Mouse (Mus musculus): Measurements from ENCODE around the gene Ddit4. TPM values are rescaled to one million over a fixed set of nuclear protein-coding genes. Genes with fewer than 3 reads are reported as not detected.

Ddit4 gene
- polyA plus RNA-seq, 1 experiment: 48.3 TPM

DNA sequence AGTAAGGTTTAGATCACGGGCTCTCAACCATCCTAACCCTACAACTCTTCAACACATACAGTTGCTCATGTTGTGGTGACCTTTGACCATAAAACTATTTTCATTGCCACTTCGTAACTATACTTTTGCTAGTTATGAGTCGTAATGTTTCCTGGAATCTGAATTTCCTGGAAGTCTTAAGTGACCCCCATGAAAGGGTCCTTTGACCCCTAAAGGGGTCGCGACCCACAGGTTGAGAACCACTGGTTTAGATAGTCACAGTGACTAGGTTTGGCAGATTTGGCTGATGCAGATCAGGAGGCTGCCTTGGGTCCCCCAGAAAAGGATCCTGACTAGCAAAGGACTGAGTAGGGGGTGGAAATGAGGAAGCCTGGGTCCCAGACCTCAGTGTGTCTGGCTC is 13.0 kb downstream of the Ddit4 start:
- no peak for DNase-seq
- peaks cover 14% of the 10 kb centered on the region; the same call in 1 of the 2 replicates for H3K4me1 ChIP-seq (ENCODE audit: control insufficient read depth, insufficient read depth, low read length)
- no peaks in the 10 kb centered on the region for H3K27me3 ChIP-seq (ENCODE audit: control insufficient read depth, insufficient read depth, low read length)
- WGBS: 92% methylated on average over 5 of the region's 5 CpGs
- H3K27ac ChIP-seq (ENCODE audit: insufficient read depth, low read length): no peak overlapping the region
- no peak overlapping the region for H3K4me3 ChIP-seq (replicated peaks; ENCODE audit: insufficient read depth, low read depth, low read length)
- TF ChIP-seq POLR2A (IDR thresholded peaks at IDR 0.05; ENCODE audit: borderline replicate concordance, insufficient read depth, low read length) (no peak), CTCF (IDR thresholded peaks at IDR 0.05; ENCODE audit: borderline replicate concordance, insufficient read depth, low read depth, low read length) (no peak)

- 64% methylated on average over 8 of the region's 8 CpGs for WGBS
- no peaks in the 10 kb centered on the region for H3K27me3 ChIP-seq (ENCODE audit: control insufficient read depth, insufficient read depth, low read length)
- TF ChIP-seq CTCF (IDR thresholded peaks at IDR 0.05; ENCODE audit: borderline replicate concordance, insufficient read depth, low read depth, low read length) (no peak), POLR2A (IDR thresholded peaks at IDR 0.05; ENCODE audit: borderline replicate concordance, insufficient read depth, low read length) (no peak)
- no peak overlapping the region for H3K27ac ChIP-seq (ENCODE audit: insufficient read depth, low read length)
- H3K4me3 ChIP-seq (replicated peaks; ENCODE audit: insufficient read depth, low read depth, low read length): no peak overlapping the region
- no peaks in the 10 kb centered on the region for H3K4me1 ChIP-seq (ENCODE audit: control insufficient read depth, insufficient read depth, low read length)
- no peak for DNase-seq
These were observed 15.4 kb downstream of the Ddit4 start for GRCm38 (mm10) chr10:59936058-59936856.

GRCm38 (mm10) chr10:59934039-59934438 is 17.6 kb downstream of the Ddit4 start:
- no peak overlapping the region for H3K27ac ChIP-seq (ENCODE audit: insufficient read depth, low read length)
- no peak for TF ChIP-seq CTCF (IDR thresholded peaks at IDR 0.05; ENCODE audit: borderline replicate concordance, insufficient read depth, low read depth, low read length)
- no peak for TF ChIP-seq POLR2A (IDR thresholded peaks at IDR 0.05; ENCODE audit: borderline replicate concordance, insufficient read depth, low read length)
- WGBS: 52% methylated on average over 3 of the region's 3 CpGs

GRCm38 (mm10) chr10:59932521-59932920 is 19.1 kb downstream of the Ddit4 start:
- Histone ChIP-seq H3K27me3 (ENCODE audit: control insufficient read depth, insufficient read depth, low read length) (no peaks in the 10 kb centered on the region), H3K27ac (ENCODE audit: insufficient read depth, low read length) (no peak overlapping the region), H3K4me1 (ENCODE audit: control insufficient read depth, insufficient read depth, low read length) (no peaks in the 10 kb centered on the region), H3K4me3 (replicated peaks; ENCODE audit: insufficient read depth, low read depth, low read length) (no peak overlapping the region)
- TF ChIP-seq CTCF (IDR thresholded peaks at IDR 0.05; ENCODE audit: borderline replicate concordance, insufficient read depth, low read depth, low read length) (no peak), POLR2A (IDR thresholded peaks at IDR 0.05; ENCODE audit: borderline replicate concordance, insufficient read depth, low read length) (no peak)
- no peak for DNase-seq
- 39% methylated on average over 6 of the region's 6 CpGs for WGBS

More at GRCm38 (mm10) chr10:59934039-59934438, 17.6 kb downstream of the Ddit4 start:
- H3K27me3 ChIP-seq (ENCODE audit: control insufficient read depth, insufficient read depth, low read length): no peaks in the 10 kb centered on the region
- no peak overlapping the region for H3K4me3 ChIP-seq (replicated peaks; ENCODE audit: insufficient read depth, low read depth, low read length)
- no peak for DNase-seq
- H3K4me1 ChIP-seq (ENCODE audit: control insufficient read depth, insufficient read depth, low read length): no peaks in the 10 kb centered on the region

GRCm38 (mm10) chr10:59930996-59931395 is 20.6 kb downstream of the Ddit4 start:
- DNase-seq: no peak
- no peaks in the 10 kb centered on the region for H3K4me1 ChIP-seq (ENCODE audit: control insufficient read depth, insufficient read depth, low read length)
- no peaks in the 10 kb centered on the region for H3K27me3 ChIP-seq (ENCODE audit: control insufficient read depth, insufficient read depth, low read length)
- 23% methylated on average over 10 of the region's 10 CpGs for WGBS
- TF ChIP-seq CTCF (IDR thresholded peaks at IDR 0.05; ENCODE audit: borderline replicate concordance, insufficient read depth, low read depth, low read length): no peak
- no peak for TF ChIP-seq POLR2A (IDR thresholded peaks at IDR 0.05; ENCODE audit: borderline replicate concordance, insufficient read depth, low read length)
- no peak overlapping the region for H3K27ac ChIP-seq (ENCODE audit: insufficient read depth, low read length)
- no peak overlapping the region for H3K4me3 ChIP-seq (replicated peaks; ENCODE audit: insufficient read depth, low read depth, low read length)

DNA sequence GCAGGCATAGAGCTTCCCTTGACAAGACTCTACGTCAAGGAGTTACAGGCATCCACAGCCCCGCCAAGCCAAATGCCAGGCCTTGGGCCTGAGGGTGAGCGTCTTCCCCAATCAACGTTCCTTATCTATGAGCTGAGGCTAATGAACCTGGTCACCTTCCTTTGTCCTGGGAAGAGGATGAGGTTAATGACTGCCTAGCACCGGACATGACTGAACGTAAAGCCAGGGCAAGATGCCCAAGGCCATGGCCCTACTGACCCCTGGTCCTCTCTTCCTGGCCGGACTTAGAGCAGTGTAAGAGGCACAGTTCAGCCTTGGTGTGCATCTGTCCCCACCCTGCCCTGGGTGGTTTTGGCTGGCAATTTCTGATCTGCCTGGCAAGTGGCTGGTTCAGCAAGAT is 22.4 kb downstream of the Ddit4 start:
- TF ChIP-seq CTCF (IDR thresholded peaks at IDR 0.05; ENCODE audit: borderline replicate concordance, insufficient read depth, low read depth, low read length) (no peak), POLR2A (IDR thresholded peaks at IDR 0.05; ENCODE audit: borderline replicate concordance, insufficient read depth, low read length) (no peak)
- 95% methylated on average over 7 of the region's 7 CpGs for WGBS
- no peak for DNase-seq
- no peaks in the 10 kb centered on the region for H3K4me1 ChIP-seq (ENCODE audit: control insufficient read depth, insufficient read depth, low read length)
- no peak overlapping the region for H3K4me3 ChIP-seq (replicated peaks; ENCODE audit: insufficient read depth, low read depth, low read length)
- no peaks in the 10 kb centered on the region for H3K27me3 ChIP-seq (ENCODE audit: control insufficient read depth, insufficient read depth, low read length)
- no peak overlapping the region for H3K27ac ChIP-seq (ENCODE audit: insufficient read depth, low read length)

DNA sequence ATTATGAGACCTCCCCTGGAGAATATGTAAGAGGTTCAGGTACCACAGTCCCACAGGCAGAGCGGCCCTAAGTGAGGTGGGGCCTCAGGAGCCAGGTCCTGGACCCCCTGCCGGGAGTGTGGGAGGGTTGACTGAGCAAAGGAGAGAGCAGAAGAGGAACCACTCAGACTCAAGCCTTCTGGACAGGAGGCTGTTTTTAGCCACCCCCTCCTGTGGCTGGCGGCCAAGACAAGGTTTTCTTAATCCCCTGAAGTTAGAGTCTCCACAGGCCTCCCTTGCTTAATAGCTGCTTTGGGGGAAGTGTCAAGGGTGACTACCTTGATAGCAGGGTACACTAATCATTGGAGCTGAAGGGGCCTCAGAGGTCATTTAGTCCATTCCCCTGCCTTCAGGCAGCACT is 27.3 kb downstream of the Ddit4 start:
- Histone ChIP-seq H3K4me3 (replicated peaks; ENCODE audit: insufficient read depth, low read depth, low read length) (no peak overlapping the region), H3K27me3 (ENCODE audit: control insufficient read depth, insufficient read depth, low read length) (no peaks in the 10 kb centered on the region), H3K27ac (ENCODE audit: insufficient read depth, low read length) (no peak overlapping the region), H3K4me1 (ENCODE audit: control insufficient read depth, insufficient read depth, low read length) (0 out of 2 replicates have a peak, but pooled peaks cover 5% of the 10 kb centered on the region)
- TF ChIP-seq CTCF (IDR thresholded peaks at IDR 0.05; ENCODE audit: borderline replicate concordance, insufficient read depth, low read depth, low read length) (no peak), POLR2A (IDR thresholded peaks at IDR 0.05; ENCODE audit: borderline replicate concordance, insufficient read depth, low read length) (no peak)
- 24% methylated on average over 3 of the region's 3 CpGs for WGBS
- no peak for DNase-seq

DNA sequence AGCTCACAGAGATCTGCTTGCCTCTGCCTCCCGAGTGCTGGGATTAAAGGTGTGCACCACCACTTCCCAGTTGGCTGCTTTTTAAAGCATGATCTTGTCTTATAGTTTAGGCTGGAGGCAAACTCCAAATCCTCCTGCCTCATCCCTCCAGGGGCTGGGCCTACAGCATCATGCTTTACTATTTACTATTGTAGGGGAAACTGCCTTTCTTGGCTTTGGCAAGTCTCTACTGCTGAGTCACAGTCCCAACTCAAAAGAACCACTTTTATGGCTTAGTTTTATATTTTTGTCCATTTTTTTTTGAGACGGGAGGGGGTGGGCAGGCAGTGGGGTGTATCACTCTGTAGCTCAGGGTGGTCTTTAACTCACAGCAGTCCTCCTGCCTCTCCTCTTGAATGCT is 28.1 kb downstream of the Ddit4 start:
- 94% methylated on average over 2 of the region's 2 CpGs for WGBS

More for the DNA sequence above, 28.1 kb downstream of the Ddit4 start:
- Histone ChIP-seq H3K27ac (ENCODE audit: insufficient read depth, low read length) (no peak overlapping the region), H3K4me1 (ENCODE audit: control insufficient read depth, insufficient read depth, low read length) (0 out of 2 replicates have a peak, but pooled peaks cover 5% of the 10 kb centered on the region), H3K4me3 (replicated peaks; ENCODE audit: insufficient read depth, low read depth, low read length) (no peak overlapping the region), H3K27me3 (ENCODE audit: control insufficient read depth, insufficient read depth, low read length) (no peaks in the 10 kb centered on the region)
- TF ChIP-seq POLR2A (IDR thresholded peaks at IDR 0.05; ENCODE audit: borderline replicate concordance, insufficient read depth, low read length): no peak
- no peak for TF ChIP-seq CTCF (IDR thresholded peaks at IDR 0.05; ENCODE audit: borderline replicate concordance, insufficient read depth, low read depth, low read length)
- no peak for DNase-seq
